In genomic region chr3:131320184-131320583, GRCm38 (mm10) we compare ENCODE assay signal across 8 mouse cellular contexts. TPM values are rescaled to one million over a fixed set of nuclear protein-coding genes. Genes with fewer than 3 reads are reported as not detected.
DNase-seq lines count a peak whose midpoint lies in the region; ATAC-seq and TF ChIP-seq lines count a peak whose summit lies in the region.

No protein-coding gene starts in this region.

- H3K9ac ChIP-seq in hindbrain, embryonic 11.5 days (ENCODE audit: low read depth, low read length) = no peak overlapping the region
- no peak overlapping the region for H3K9ac ChIP-seq in hindbrain, embryonic 13.5 days
- no peak overlapping the region for H3K9ac ChIP-seq in limb, embryonic 11.5 days (ENCODE audit: low read length)
- H3K9ac ChIP-seq in stomach, postnatal 0 days (ENCODE audit: low read length) = no peak overlapping the region

- H3K4me3 ChIP-seq in hindbrain, embryonic 11.5 days (ENCODE audit: low read depth, low read length) = no peak overlapping the region
- no peak overlapping the region for H3K4me3 ChIP-seq in hindbrain, embryonic 13.5 days
- H3K4me3 ChIP-seq in limb, embryonic 11.5 days (ENCODE audit: low read depth, low read length) = no peak overlapping the region
- no peak overlapping the region for H3K4me3 ChIP-seq in stomach, postnatal 0 days (ENCODE audit: low read depth, low read length)

- peak; percentile 88 for DNase-seq in hindbrain, embryonic 11.5 days (ENCODE audit: low spot score)
- DNase-seq in cerebellum, adult 11 months = peak; percentile 74
- peak; percentile 83 for DNase-seq in kidney, adult 18-20 months
- peak; percentile 92 for DNase-seq in limb, embryonic 11.5 days (ENCODE audit: low spot score)
- peak; percentile 79 for DNase-seq in neural tube, embryonic 10.5 days (ENCODE audit: extremely low spot score, low spot score)
- peak; percentile 84 for DNase-seq in stomach, postnatal 0 days (ENCODE audit: low spot score)

- 4% methylated on average over 3 of the region's 3 CpGs for WGBS in hindbrain, embryonic 11.5 days
- 11% methylated on average over 3 of the region's 3 CpGs for WGBS in hindbrain, embryonic 13.5 days
- 8% methylated on average over 3 of the region's 3 CpGs for WGBS in limb, embryonic 11.5 days
- 3% methylated on average over 3 of the region's 3 CpGs for WGBS in stomach, postnatal 0 days

- H3K4me1 ChIP-seq in hindbrain, embryonic 11.5 days (replicated peaks; ENCODE audit: control insufficient read depth, insufficient read depth, low read length) = no peaks in the 10 kb centered on the region
- H3K4me1 ChIP-seq in hindbrain, embryonic 13.5 days (replicated peaks) = peaks cover 5% of the 10 kb centered on the region; the same call in 1 of the 2 replicates
- H3K4me1 ChIP-seq in limb, embryonic 11.5 days (ENCODE audit: control insufficient read depth, insufficient read depth, low read length) = peaks cover 8% of the 10 kb centered on the region; the same call in 1 of the 2 replicates
- H3K4me1 ChIP-seq in stomach, postnatal 0 days (replicated peaks; ENCODE audit: control insufficient read depth, insufficient read depth) = no peaks in the 10 kb centered on the region

- no peak for TF ChIP-seq EP300 in stomach, postnatal 0 days (optimal IDR thresholded peaks at IDR 0.05)

- no peaks in the 10 kb centered on the region for H3K9me3 ChIP-seq in hindbrain, embryonic 11.5 days (ENCODE audit: control insufficient read depth, low read length)
- no peaks in the 10 kb centered on the region for H3K9me3 ChIP-seq in hindbrain, embryonic 13.5 days
- H3K9me3 ChIP-seq in limb, embryonic 11.5 days (ENCODE audit: control insufficient read depth, low read length) = no peaks in the 10 kb centered on the region
- no peaks in the 10 kb centered on the region for H3K9me3 ChIP-seq in stomach, postnatal 0 days (ENCODE audit: control insufficient read depth, low read length)

- peak; percentile 95 for TF ChIP-seq CTCF in stomach, postnatal 0 days (IDR thresholded peaks at IDR 0.05; ENCODE audit: low read depth)

- ATAC-seq in hindbrain, embryonic 11.5 days (ENCODE audit: low FRiP score) = no peak
- ATAC-seq in hindbrain, embryonic 13.5 days (ENCODE audit: low FRiP score) = no peak
- ATAC-seq in frontal cortex, adult (ENCODE audit: low TSS enrichment) = peak; percentile 95
- ATAC-seq in limb, embryonic 11.5 days (ENCODE audit: insufficient number of reproducible peaks, low FRiP score, low TSS enrichment, low read depth) = no peak
- ATAC-seq in stomach, postnatal 0 days (ENCODE audit: low FRiP score, low TSS enrichment) = 0 out of 2 replicates have a peak, but pooled peaks have one; percentile 38

- no peak overlapping the region for H3K27ac ChIP-seq in hindbrain, embryonic 11.5 days (ENCODE audit: low read depth, low read length)
- no peak overlapping the region for H3K27ac ChIP-seq in hindbrain, embryonic 13.5 days
- H3K27ac ChIP-seq in limb, embryonic 11.5 days (replicated peaks; ENCODE audit: low read depth, low read length) = no peak overlapping the region
- no peak overlapping the region for H3K27ac ChIP-seq in stomach, postnatal 0 days (replicated peaks)

- no peaks in the 10 kb centered on the region for H3K36me3 ChIP-seq in hindbrain, embryonic 11.5 days (ENCODE audit: control insufficient read depth, insufficient read depth, low read length)
- no peaks in the 10 kb centered on the region for H3K36me3 ChIP-seq in hindbrain, embryonic 13.5 days
- no peaks in the 10 kb centered on the region for H3K36me3 ChIP-seq in limb, embryonic 11.5 days (ENCODE audit: control insufficient read depth, insufficient read depth, low read length)
- no peaks in the 10 kb centered on the region for H3K36me3 ChIP-seq in stomach, postnatal 0 days (ENCODE audit: control insufficient read depth, insufficient read depth, low read length)

- H3K4me2 ChIP-seq in hindbrain, embryonic 11.5 days (replicated peaks; ENCODE audit: low read depth, low read length) = no peak overlapping the region
- H3K4me2 ChIP-seq in hindbrain, embryonic 13.5 days = no peak overlapping the region
- H3K4me2 ChIP-seq in limb, embryonic 11.5 days (ENCODE audit: low read depth, severe bottlenecking) = no peak overlapping the region
- H3K4me2 ChIP-seq in stomach, postnatal 0 days (replicated peaks; ENCODE audit: low read depth) = no peak overlapping the region

- H3K27me3 ChIP-seq in hindbrain, embryonic 11.5 days (ENCODE audit: control insufficient read depth, insufficient read depth, low read length) = no peaks in the 10 kb centered on the region
- no peaks in the 10 kb centered on the region for H3K27me3 ChIP-seq in hindbrain, embryonic 13.5 days
- no peaks in the 10 kb centered on the region for H3K27me3 ChIP-seq in limb, embryonic 11.5 days (ENCODE audit: control insufficient read depth, insufficient read depth, low read length)
- no peaks in the 10 kb centered on the region for H3K27me3 ChIP-seq in stomach, postnatal 0 days (ENCODE audit: control insufficient read depth, insufficient read depth, low read length)

RNA-seq across cellular contexts. Expression of gene Cyp2u1, which starts 17.2 kb away (rescaled TPM):
- polyA plus RNA-seq in hindbrain, embryonic 11.5 days (2014; fragmentation: Nextera tagmentation; extraction: Ambion mirVana) = 1.6 and 3.0 TPM in 2 replicates
- 5.4 and 6.0 TPM in 2 replicates for polyA plus RNA-seq in hindbrain, embryonic 13.5 days (2015; fragmentation: Nextera tagmentation; extraction: Ambion mirVana)
- polyA plus RNA-seq in limb, embryonic 11.5 days (2014; fragmentation: Nextera tagmentation; extraction: Ambion mirVana) = 1.1 and 1.7 TPM in 2 replicates
- polyA plus RNA-seq in stomach, postnatal 0 days (2015; fragmentation: Nextera tagmentation; extraction: Ambion mirVana) = 1.8 and 1.9 TPM in 2 replicates

RNA-seq across cellular contexts. Expression of gene Hadh, which starts 48.3 kb away (rescaled TPM):
- polyA plus RNA-seq in hindbrain, embryonic 11.5 days (2014; fragmentation: Nextera tagmentation; extraction: Ambion mirVana) = 60.4 and 63.6 TPM in 2 replicates
- polyA plus RNA-seq in hindbrain, embryonic 13.5 days (2015; fragmentation: Nextera tagmentation; extraction: Ambion mirVana) = 33.1 and 34.1 TPM in 2 replicates
- 106 and 114 TPM in 2 replicates for polyA plus RNA-seq in limb, embryonic 11.5 days (2014; fragmentation: Nextera tagmentation; extraction: Ambion mirVana)
- 172 and 176 TPM in 2 replicates for polyA plus RNA-seq in stomach, postnatal 0 days (2015; fragmentation: Nextera tagmentation; extraction: Ambion mirVana)

Comparison
In these comparisons a context has a peak if more than half of its experiments do, and no peak if none do; other contexts are left out.
1. ATAC-seq: peak in frontal cortex, adult (single experiment) and stomach, postnatal 0 days (single experiment); none in hindbrain, embryonic 11.5 days (single experiment), hindbrain, embryonic 13.5 days (single experiment) and limb, embryonic 11.5 days (single experiment).
2. Peak in every context shown above with its lines, with median percentiles within 50 percentile points of each other: DNase-seq.